Mouse (Mus musculus) E14TG2a.4 (cell line): ENCODE data around the gene Sugp1.
A peak's percentile ranks its signal among the peaks of the same experiment; 100 is the strongest.
"Not testable (repeated sequence)": the region's sequence is repeated elsewhere in the genome, so short reads cannot be mapped to it uniquely, and the experiment has no call there.

Source experiments
- H3K27me3 ChIP-seq: 2 replicates; pipeline ENCODE4 v1.6.1; 2014; ENCODE audit warnings: low read length, control low read depth; ENCODE audit not compliant: insufficient read depth
- H3K36me3 ChIP-seq: 2 replicates; pipeline ENCODE4 v1.6.1; 2014; ENCODE audit warnings: low read length, control low read depth; ENCODE audit not compliant: insufficient read depth
- H3K4me1 ChIP-seq: replicated peaks from 2 replicates; pipeline ENCODE4 v1.6.1; 2014; ENCODE audit warnings: low read depth, low read length, control low read depth
- H3K4me3 ChIP-seq: replicated peaks from 2 replicates; pipeline ENCODE4 v1.5.1; 2014; ENCODE audit warnings: mild to moderate bottlenecking, low read length
- H3K9me3 ChIP-seq: 2 replicates; pipeline ENCODE4 v1.6.1; 2014; ENCODE audit warnings: low read length, control low read depth
- CTCF ChIP-seq: conservative IDR thresholded peaks from 2 replicates; pipeline ENCODE4 v1.5.1; 2014; ENCODE audit warnings: low read length
- NANOG ChIP-seq: IDR thresholded peaks from 2 replicates; pipeline ENCODE4 v1.6.1; 2014; ENCODE audit warnings: borderline replicate concordance, low read length, mixed read lengths
- POU5F1 ChIP-seq: IDR thresholded peaks from 2 replicates; pipeline ENCODE4 v1.6.1; 2014; ENCODE audit warnings: low read length, borderline replicate concordance

Gene Sugp1

DNA sequence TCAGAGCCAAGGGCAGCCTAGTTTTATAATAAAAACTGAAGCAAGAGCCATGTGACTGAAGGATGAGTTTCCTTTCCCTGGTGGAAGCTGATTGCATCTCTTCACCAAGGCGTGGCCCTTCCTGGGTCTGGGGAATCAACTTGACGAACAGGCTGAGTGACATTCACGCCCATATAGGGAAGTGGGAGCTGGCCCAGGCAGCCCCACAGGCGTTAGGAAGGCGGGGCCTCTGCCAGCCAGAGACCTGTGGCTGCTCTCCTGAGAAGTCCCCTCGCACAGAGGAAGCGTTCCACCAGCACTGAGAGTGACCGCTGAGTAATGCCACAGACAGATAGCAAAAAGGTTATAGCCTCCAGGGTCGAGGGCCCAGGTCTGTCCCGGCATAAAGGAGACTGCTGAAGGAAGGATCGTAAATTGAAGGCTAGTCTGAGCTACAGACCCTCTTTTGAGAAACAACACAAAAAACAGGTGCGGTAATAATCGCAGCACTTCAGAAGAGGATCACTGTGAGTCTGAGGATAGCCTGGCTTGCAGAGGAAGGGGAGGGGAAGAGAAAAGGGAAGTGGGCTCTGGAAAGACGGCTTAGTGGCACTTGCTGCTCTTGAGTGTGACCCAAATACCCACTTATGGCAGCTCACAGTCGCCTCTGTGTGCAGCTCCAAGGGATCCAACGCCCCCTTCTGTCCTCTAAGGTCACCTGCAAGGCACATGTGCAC, 41.3 kb upstream of the Sugp1 start:
- no peaks in the 10 kb centered on the region for H3K27me3 ChIP-seq
- H3K4me1 ChIP-seq, result peaks cover 75% of the 10 kb centered on the region
- peak overlapping the region; percentile 72 for H3K4me3 ChIP-seq
- no peaks in the 10 kb centered on the region for H3K36me3 ChIP-seq
- no peaks in the 10 kb centered on the region for H3K9me3 ChIP-seq
- TF ChIP-seq POU5F1, result no peak
- TF ChIP-seq NANOG, result no peak; the same call in 1 of the 2 replicates
- TF ChIP-seq CTCF, result peak; percentile 54

DNA sequence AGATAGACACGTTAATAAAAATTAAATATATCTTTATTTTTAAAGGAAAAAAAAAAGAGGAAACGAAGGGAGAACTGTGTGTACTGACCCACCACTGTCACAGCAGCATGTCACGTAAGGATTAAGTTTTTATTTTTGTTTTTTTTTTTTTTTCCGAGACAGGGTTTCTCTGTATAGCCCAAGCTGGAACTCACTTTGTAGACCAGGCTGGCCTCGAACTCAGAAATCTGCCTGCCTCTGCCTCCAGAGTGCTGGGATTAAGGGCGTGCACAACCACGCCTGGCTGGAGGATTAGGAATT, 40.8 kb upstream of the Sugp1 start:
- not testable (repeated sequence) for H3K27me3 ChIP-seq, H3K36me3 ChIP-seq, H3K9me3 ChIP-seq
- Histone ChIP-seq H3K4me3 (peak overlapping the region; percentile 72), H3K4me1 (peaks cover 72% of the 10 kb centered on the region)

DNA sequence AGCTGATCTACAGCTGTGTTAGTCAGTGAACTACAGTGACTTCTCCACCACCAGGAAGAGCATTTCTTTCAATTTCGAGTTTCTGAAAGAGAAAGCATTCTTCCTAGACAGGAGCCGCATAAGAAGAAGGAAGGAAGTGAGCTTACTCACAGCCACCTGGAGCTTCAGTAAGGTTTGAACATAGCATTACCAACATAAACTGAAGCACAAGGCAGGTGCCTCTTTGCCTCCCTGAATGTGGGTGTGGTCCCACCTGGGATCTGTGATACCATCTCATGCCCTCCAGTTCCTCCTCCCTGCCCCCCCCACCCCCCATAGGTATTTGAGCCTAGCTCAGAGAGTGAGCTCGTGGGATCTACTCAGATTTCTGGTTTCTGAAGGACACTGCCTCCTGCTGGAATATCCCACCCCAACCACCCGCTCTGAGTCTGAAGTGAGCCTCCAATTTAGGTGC, 39.4 kb upstream of the Sugp1 start:
- Histone ChIP-seq H3K4me3 (no peak overlapping the region), H3K36me3 (no peaks in the 10 kb centered on the region), H3K27me3 (no peaks in the 10 kb centered on the region), H3K4me1 (peaks cover 63% of the 10 kb centered on the region), H3K9me3 (no peaks in the 10 kb centered on the region)
- TF ChIP-seq CTCF (peak; percentile 22), NANOG (no peak), POU5F1 (no peak)

DNA sequence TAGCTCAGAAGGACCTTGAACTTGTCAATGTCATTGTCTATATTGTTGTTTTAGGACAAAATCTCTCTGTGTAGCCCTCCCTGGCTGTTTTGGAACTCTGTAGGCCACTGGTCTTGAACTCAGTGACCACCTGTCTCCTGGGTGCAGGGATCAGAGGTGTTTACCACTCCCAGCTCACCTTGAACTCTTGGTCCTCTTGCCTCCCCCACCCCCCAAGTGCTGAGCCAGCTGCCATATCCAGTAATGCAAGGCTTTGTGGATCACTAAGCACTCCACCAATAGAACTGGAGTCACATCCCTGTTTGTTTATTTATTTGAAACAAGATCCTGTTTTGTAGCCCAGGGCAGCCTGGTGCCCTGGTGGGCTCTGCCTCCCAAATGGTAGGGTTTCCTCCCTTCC, 38.3 kb upstream of the Sugp1 start:
- peaks cover 53% of the 10 kb centered on the region for H3K4me1 ChIP-seq
- no peaks in the 10 kb centered on the region for H3K27me3 ChIP-seq
- TF ChIP-seq POU5F1 (no peak), CTCF (no peak), NANOG (no peak)
- no peak overlapping the region for H3K4me3 ChIP-seq
- H3K9me3 ChIP-seq, result no peaks in the 10 kb centered on the region
- H3K36me3 ChIP-seq, result no peaks in the 10 kb centered on the region

DNA sequence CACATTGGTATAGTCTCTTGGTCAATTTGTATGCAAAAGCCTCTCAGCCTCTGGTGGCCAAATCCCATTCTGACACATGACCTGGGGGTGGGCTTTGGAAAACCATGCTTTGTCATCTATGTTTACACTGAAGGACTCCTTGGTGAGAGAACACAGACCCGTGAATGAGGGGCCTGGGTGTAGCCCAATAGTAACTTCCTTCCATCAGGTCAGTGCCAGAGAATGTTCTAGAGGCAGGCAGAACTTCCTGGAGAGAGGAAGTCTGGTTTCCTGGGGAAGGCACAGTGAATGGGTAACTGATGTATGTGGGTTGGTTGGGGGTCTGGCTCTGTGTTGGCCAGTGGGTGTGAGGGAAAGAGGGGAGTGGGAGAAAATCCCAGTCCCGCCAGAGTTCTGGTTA, 37.4 kb upstream of the Sugp1 start:
- Histone ChIP-seq H3K36me3 (no peaks in the 10 kb centered on the region), H3K4me1 (peaks cover 53% of the 10 kb centered on the region), H3K9me3 (no peaks in the 10 kb centered on the region), H3K4me3 (no peak overlapping the region), H3K27me3 (no peaks in the 10 kb centered on the region)
- TF ChIP-seq NANOG (no peak), POU5F1 (no peak), CTCF (no peak)

DNA sequence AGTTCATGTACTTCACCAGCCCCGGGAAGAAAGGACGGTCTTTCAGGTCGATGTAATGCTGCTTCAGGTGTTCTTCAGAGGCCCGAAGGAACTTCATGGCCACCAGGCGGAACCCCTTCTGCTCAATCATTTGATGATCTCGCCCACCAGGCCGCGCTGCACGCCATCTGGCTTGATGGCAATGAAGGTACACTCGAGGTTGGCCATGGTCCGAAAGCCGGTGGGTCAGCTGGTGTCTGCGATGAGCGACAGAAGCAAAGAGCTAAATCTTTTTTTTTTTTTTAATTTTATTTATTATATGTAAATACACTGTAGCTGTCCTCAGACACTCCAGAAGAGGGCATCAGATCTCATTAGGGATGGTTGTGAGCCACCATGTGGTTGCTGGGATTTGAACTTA, 31.8 kb upstream of the Sugp1 start:
- not testable (repeated sequence) for H3K36me3 ChIP-seq

DNA sequence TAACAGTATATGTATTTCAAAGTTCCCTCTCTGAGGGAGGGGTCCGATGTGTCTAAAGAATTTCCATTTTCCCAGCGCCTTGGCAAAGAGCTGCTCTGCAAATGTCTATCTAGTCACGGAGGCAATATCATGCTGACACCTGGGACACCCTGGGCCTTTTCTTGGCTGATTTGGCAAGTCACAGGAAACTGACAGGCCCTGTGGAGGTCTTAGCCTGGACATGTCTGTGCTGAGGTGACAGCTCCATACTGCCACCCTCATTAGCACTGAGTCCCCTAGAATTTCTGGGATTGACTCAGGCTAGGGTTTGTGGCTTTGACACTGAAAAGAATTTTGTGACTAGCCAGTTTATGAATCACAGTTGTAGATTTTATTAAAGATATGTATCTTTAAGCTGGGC, 30.3 kb upstream of the Sugp1 start:
- H3K4me1 ChIP-seq, result peaks cover 11% of the 10 kb centered on the region
- TF ChIP-seq POU5F1 (no peak), CTCF (no peak), NANOG (no peak)

More for the DNA sequence above, 31.8 kb upstream of the Sugp1 start:
- H3K4me3 ChIP-seq, H3K9me3 ChIP-seq, H3K27me3 ChIP-seq: not testable (repeated sequence)
- H3K4me1 ChIP-seq, result peaks cover 11% of the 10 kb centered on the region

DNA sequence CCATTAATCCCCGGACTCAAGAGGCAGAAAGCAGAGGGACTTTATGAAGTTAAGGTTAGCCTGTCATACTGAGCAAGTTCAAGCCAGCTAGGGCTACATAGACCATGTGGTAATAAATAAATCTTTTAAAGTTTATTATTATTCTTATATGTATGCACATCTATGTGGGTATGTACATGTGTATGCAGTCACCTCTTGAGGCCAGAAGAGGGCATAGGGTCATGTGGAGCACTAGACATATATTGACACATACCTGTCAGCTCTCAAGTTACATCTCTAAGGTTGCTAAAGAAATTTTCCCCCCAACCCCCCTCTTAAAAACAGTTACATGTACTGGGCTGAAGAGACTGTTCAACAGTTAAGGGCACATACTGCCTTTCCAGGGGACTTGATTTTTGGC, 29.9 kb upstream of the Sugp1 start:
- Histone ChIP-seq H3K4me3 (no peak overlapping the region), H3K36me3 (peaks cover 15% of the 10 kb centered on the region), H3K27me3 (no peaks in the 10 kb centered on the region), H3K9me3 (no peaks in the 10 kb centered on the region), H3K4me1 (peaks cover 11% of the 10 kb centered on the region)
- TF ChIP-seq POU5F1 (no peak), NANOG (no peak), CTCF (no peak)

More for the DNA sequence above, 30.3 kb upstream of the Sugp1 start:
- Histone ChIP-seq H3K9me3 (no peaks in the 10 kb centered on the region), H3K36me3 (peaks cover 11% of the 10 kb centered on the region), H3K4me3 (no peak overlapping the region), H3K27me3 (no peaks in the 10 kb centered on the region)

DNA sequence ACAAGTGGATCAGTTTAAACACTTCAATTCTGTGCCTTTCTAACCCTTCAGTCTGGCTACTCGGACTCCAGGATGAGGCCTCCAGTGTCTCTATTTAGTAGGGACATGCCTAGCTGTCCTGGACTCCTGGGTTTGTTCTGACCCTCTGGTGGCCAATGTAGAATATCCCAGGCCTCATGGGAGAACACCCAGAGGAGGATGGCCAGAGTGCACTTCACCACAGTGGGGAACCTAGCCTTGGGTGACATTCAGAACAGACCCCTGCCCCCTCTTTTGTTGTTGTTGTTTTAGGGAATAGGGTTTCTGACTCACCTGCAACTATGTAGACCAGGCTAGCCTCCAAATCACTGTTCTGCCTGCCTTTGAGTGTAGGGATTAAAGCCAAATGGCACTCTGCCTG, 27.6 kb upstream of the Sugp1 start:
- no peak overlapping the region for H3K4me3 ChIP-seq
- no peak for TF ChIP-seq CTCF
- peaks cover 37% of the 10 kb centered on the region for H3K36me3 ChIP-seq
- H3K9me3 ChIP-seq, result no peaks in the 10 kb centered on the region
- H3K4me1 ChIP-seq, result peaks cover 11% of the 10 kb centered on the region
- H3K27me3 ChIP-seq, result no peaks in the 10 kb centered on the region

DNA sequence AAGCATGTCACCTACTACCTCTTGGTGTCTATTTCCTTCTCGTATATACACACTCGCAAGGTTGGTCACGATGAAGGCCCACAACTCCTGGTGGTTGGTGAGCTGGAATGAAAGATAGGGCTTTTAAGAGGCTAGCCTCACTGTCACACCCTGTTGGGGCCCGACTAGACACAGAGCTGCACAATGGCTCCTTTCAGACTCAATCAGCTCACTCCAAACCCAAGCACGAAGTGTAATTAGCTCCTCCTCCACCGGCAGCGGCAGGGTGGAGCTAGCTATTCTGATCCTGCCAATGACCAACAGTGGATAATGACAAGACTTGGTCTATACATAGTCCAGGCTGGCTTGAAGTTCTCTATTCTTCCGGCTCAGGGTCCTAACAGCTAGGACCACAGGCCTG, 19.0 kb upstream of the Sugp1 start:
- peaks cover 100% of the 10 kb centered on the region for H3K36me3 ChIP-seq
- no peak overlapping the region for H3K4me3 ChIP-seq
- peaks cover 13% of the 10 kb centered on the region for H3K4me1 ChIP-seq
- H3K27me3 ChIP-seq, result no peaks in the 10 kb centered on the region
- no peaks in the 10 kb centered on the region for H3K9me3 ChIP-seq
- TF ChIP-seq NANOG (no peak), POU5F1 (no peak), CTCF (no peak)
